Mouse (Mus musculus) G1E (cell line): ENCODE measurements around the gene Reg2. TPM values are rescaled to one million over a fixed set of nuclear protein-coding genes. Genes with fewer than 3 reads are reported as not detected.

ENCODE experiments used
- ATAC-seq: 2 replicates; pipeline ENCODE4 v1.8.0; 2016; ENCODE audit warnings: mild to moderate bottlenecking; ENCODE audit not compliant: insufficient number of reproducible peaks, poor library complexity, low FRiP score, severe bottlenecking; ENCODE audit errors: extremely low read depth
- DNase-seq: peaks from one replicate; pipeline ENCODE4 v3.0.0; 2012; ENCODE audit warnings: low spot score
- H3K27me3 ChIP-seq: 2 replicates; pipeline ENCODE4 v1.6.1; 2012; ENCODE audit warnings: mild to moderate bottlenecking, low read length, inconsistent platforms; ENCODE audit not compliant: insufficient read depth
- H3K36me3 ChIP-seq: replicated peaks from 2 replicates; pipeline ENCODE3; 2012; ENCODE audit warnings: mild to moderate bottlenecking, inconsistent platforms
- H3K4me1 ChIP-seq: 2 replicates; pipeline ENCODE4 v1.6.1; 2012; ENCODE audit warnings: low read depth, low read length, inconsistent platforms, mixed read lengths; ENCODE audit not compliant: insufficient read depth
- H3K4me3 ChIP-seq: 2 replicates; pipeline ENCODE4 v1.5.1; 2012; ENCODE audit warnings: low read depth, mild to moderate bottlenecking, inconsistent platforms, low read length, moderate library complexity, mixed read lengths
- H3K9me3 ChIP-seq: replicated peaks from 2 replicates; pipeline ENCODE4 v1.6.1; 2012; ENCODE audit warnings: inconsistent platforms
- CTCF ChIP-seq: IDR thresholded peaks from 2 replicates; pipeline ENCODE4 v1.5.1; 2012; ENCODE audit warnings: low read depth, low read length, inconsistent platforms, mixed read lengths
- GATA1 ChIP-seq: IDR thresholded peaks from 2 replicates; pipeline ENCODE4 v1.6.1; 2012; ENCODE audit warnings: borderline replicate concordance, low read length, inconsistent platforms, mixed read lengths
- GATA2 ChIP-seq: IDR thresholded peaks from 2 replicates; pipeline ENCODE4 v1.6.1; 2012; ENCODE audit warnings: low read depth, low read length, inconsistent platforms, borderline replicate concordance
- POLR2AphosphoS5 ChIP-seq: IDR thresholded peaks from 2 replicates; pipeline ENCODE4 v1.6.1; 2012; ENCODE audit warnings: low read depth, low read length, inconsistent platforms; ENCODE audit not compliant: insufficient replicate concordance
- TAL1 ChIP-seq: conservative IDR thresholded peaks from 2 replicates; pipeline ENCODE4 v1.6.1; 2012; ENCODE audit warnings: low read depth, low read length, inconsistent platforms, mixed read lengths
- polyA plus RNA-seq: library from polyadenylated mRNA; stranded (reverse); fragments of >175 nt; gene quantifications from 2 replicates; pipeline ENCODE4 v1.2.3, GENCODE M21; 2012
- total RNA-seq, 2 experiments: library from RNA; stranded (forward) in 1 of 2; stranded (reverse) in 1 of 2; fragments of 200-1000 nt in 1 of 2; fragments of >200 nt in 1 of 2; fragmentation: Nextera tagmentation in 1 of 2; gene quantifications; 2 replicates each; pipeline ENCODE4 v1.2.3; 2014 to 2017

The Reg2 gene
- total and polyA plus RNA-seq, 3 experiments = not detected

GRCm38 (mm10) chr6:78425497-78425896 is 30.1 kb downstream of the Reg2 start:
- Histone ChIP-seq H3K4me1 (no peaks in the 10 kb centered on the region), H3K36me3 (no peaks in the 10 kb centered on the region), H3K4me3 (no peak overlapping the region), H3K9me3 (no peaks in the 10 kb centered on the region), H3K27me3 (no peaks in the 10 kb centered on the region)
- ATAC-seq (no peak), DNase-seq (no peak)
- TF ChIP-seq CTCF (no peak), GATA2 (no peak), TAL1 (no peak), GATA1 (no peak), POLR2AphosphoS5 (no peak)

- H3K4me1 ChIP-seq = no peaks in the 10 kb centered on the region
- H3K27me3 ChIP-seq = no peaks in the 10 kb centered on the region
- no peak for TF ChIP-seq CTCF
- TF ChIP-seq POLR2AphosphoS5 = no peak
- TF ChIP-seq TAL1 = no peak
- no peak for TF ChIP-seq GATA1
- no peak for TF ChIP-seq GATA2
- H3K4me3 ChIP-seq = no peak overlapping the region
- ATAC-seq = no peak
- H3K9me3 ChIP-seq = peaks cover 9% of the 10 kb centered on the region
- no peak for DNase-seq
- no peaks in the 10 kb centered on the region for H3K36me3 ChIP-seq
These were observed 51.8 kb downstream of the Reg2 start for GRCm38 (mm10) chr6:78447202-78447601.

- no peaks in the 10 kb centered on the region for H3K36me3 ChIP-seq
- H3K4me3 ChIP-seq = no peak overlapping the region
- no peak for TF ChIP-seq CTCF
- no peak for TF ChIP-seq TAL1
- no peak for TF ChIP-seq GATA1
- no peak for TF ChIP-seq POLR2AphosphoS5
- TF ChIP-seq GATA2 = no peak
- H3K27me3 ChIP-seq = no peaks in the 10 kb centered on the region
- 0 out of 2 replicates have a peak, but pooled peaks cover 4% of the 10 kb centered on the region for H3K9me3 ChIP-seq
- no peaks in the 10 kb centered on the region for H3K4me1 ChIP-seq
- DNase-seq (no peak), ATAC-seq (no peak)
These were observed 53.0 kb downstream of the Reg2 start for GRCm38 (mm10) chr6:78448409-78448808.

- ATAC-seq = no peak
These were observed 57.4 kb downstream of the Reg2 start for GRCm38 (mm10) chr6:78452804-78453203.

More at GRCm38 (mm10) chr6:78452804-78453203, 57.4 kb downstream of the Reg2 start:
- no peak for DNase-seq
- TF ChIP-seq TAL1 (no peak), POLR2AphosphoS5 (no peak), GATA1 (no peak), GATA2 (no peak), CTCF (no peak)
- Histone ChIP-seq H3K4me3 (no peak overlapping the region), H3K9me3 (peaks cover 8% of the 10 kb centered on the region; the same call in 1 of the 2 replicates), H3K4me1 (no peaks in the 10 kb centered on the region), H3K36me3 (no peaks in the 10 kb centered on the region), H3K27me3 (no peaks in the 10 kb centered on the region)

Other genes starting within 250 kb of the Reg2 start
- not detected in 2 replicates for gene Reg3b, start 25.0 kb upstream of the Reg2 start, total RNA-seq (2014; fragmentation: Nextera tagmentation)
- not detected in 2 replicates for gene Reg3b, start 25.0 kb upstream of the Reg2 start, total RNA-seq (2017)
- not detected in 2 replicates for gene Reg3b, start 25.0 kb upstream of the Reg2 start, polyA plus RNA-seq
- gene Reg3d, start 16.8 kb upstream of the Reg2 start, total RNA-seq (2014; fragmentation: Nextera tagmentation) = not detected in 2 replicates
- gene Reg3d, start 16.8 kb upstream of the Reg2 start, total RNA-seq (2017) = not detected in 2 replicates
- gene Reg3d, start 16.8 kb upstream of the Reg2 start, polyA plus RNA-seq = not detected in 2 replicates
- not detected in 2 replicates for gene Reg3a, start 14.9 kb upstream of the Reg2 start, total RNA-seq (2014; fragmentation: Nextera tagmentation)
- not detected in 2 replicates for gene Reg3a, start 14.9 kb upstream of the Reg2 start, total RNA-seq (2017)
- gene Reg3a, start 14.9 kb upstream of the Reg2 start, polyA plus RNA-seq = not detected in 2 replicates
- not detected in 2 replicates for gene Reg1, start 27.1 kb downstream of the Reg2 start, total RNA-seq (2014; fragmentation: Nextera tagmentation)
- gene Reg1, start 27.1 kb downstream of the Reg2 start, total RNA-seq (2017) = not detected in 2 replicates
- gene Reg1, start 27.1 kb downstream of the Reg2 start, polyA plus RNA-seq = not detected in 2 replicates
- gene Reg3g, start 73.2 kb downstream of the Reg2 start, total RNA-seq (2014; fragmentation: Nextera tagmentation) = not detected in 2 replicates
- gene Reg3g, start 73.2 kb downstream of the Reg2 start, total RNA-seq (2017) = 0.12 TPM in 1 of 2 replicates, not detected in the other
- not detected in 2 replicates for gene Reg3g, start 73.2 kb downstream of the Reg2 start, polyA plus RNA-seq